Mouse (Mus musculus): Measurements from ENCODE around the gene Asb2. TPM values are rescaled to one million over a fixed set of nuclear protein-coding genes. Genes with fewer than 3 reads are reported as not detected.

The Asb2 gene
- 164 and 183 TPM in 2 replicates for polyA plus RNA-seq (2015; fragmentation: Nextera tagmentation; extraction: Ambion mirVana)

GRCm38 (mm10) chr12:103355746-103356414 is at the start of gene Asb2:
Asb2 (minus strand) TSS chr12:103356001.
- peak within 1 kb of the TSS; percentile 39 for H3K4me3 ChIP-seq
- peak within 1 kb of the TSS; percentile 60 for H3K4me2 ChIP-seq
- WGBS, result 38% methylated on average over 14 of the region's 14 CpGs
- H3K27ac ChIP-seq (replicated peaks), result peak within 1 kb of the TSS; percentile 92
- H3K27me3 ChIP-seq (replicated peaks), result no peaks in the 10 kb centered on the region
- H3K9ac ChIP-seq, result peak within 1 kb of the TSS; percentile 77
- H3K9me3 ChIP-seq, result 0 out of 2 replicates have a peak, but pooled peaks cover 4% of the 10 kb centered on the region
- no peak for ATAC-seq (ENCODE audit: extremely low read depth, insufficient number of reproducible peaks, low FRiP score, low TSS enrichment)
- peaks cover 10% of the 10 kb centered on the region for H3K36me3 ChIP-seq
- H3K4me1 ChIP-seq, result peaks cover 60% of the 10 kb centered on the region

GRCm38 (mm10) chr12:103404131-103404530 is 48.3 kb upstream of the Asb2 start:
- Histone ChIP-seq H3K4me2 (no peak overlapping the region), H3K9me3 (no peaks in the 10 kb centered on the region), H3K4me3 (no peak overlapping the region), H3K27ac (replicated peaks) (no peak overlapping the region), H3K36me3 (peaks cover 88% of the 10 kb centered on the region), H3K9ac (no peak overlapping the region), H3K27me3 (replicated peaks) (no peaks in the 10 kb centered on the region), H3K4me1 (no peaks in the 10 kb centered on the region)
- 82% methylated on average over 18 of the region's 18 CpGs for WGBS
- ATAC-seq (ENCODE audit: extremely low read depth, insufficient number of reproducible peaks, low FRiP score, low TSS enrichment), result no peak

- 58% methylated on average over 7 of the region's 7 CpGs for WGBS
- peaks cover 14% of the 10 kb centered on the region for H3K36me3 ChIP-seq
- no peak for ATAC-seq (ENCODE audit: extremely low read depth, insufficient number of reproducible peaks, low FRiP score, low TSS enrichment)
- no peak overlapping the region for H3K4me3 ChIP-seq
- H3K27ac ChIP-seq (replicated peaks), result no peak overlapping the region
- no peaks in the 10 kb centered on the region for H3K9me3 ChIP-seq
- no peak overlapping the region for H3K4me2 ChIP-seq
- H3K4me1 ChIP-seq, result peaks cover 52% of the 10 kb centered on the region
- no peak overlapping the region; the same call in 1 of the 2 replicates for H3K9ac ChIP-seq
- H3K27me3 ChIP-seq (replicated peaks), result no peaks in the 10 kb centered on the region
These were observed 41.0 kb upstream of the Asb2 start for GRCm38 (mm10) chr12:103396751-103397150.

- no peak overlapping the region for H3K4me2 ChIP-seq
- ATAC-seq (ENCODE audit: extremely low read depth, insufficient number of reproducible peaks, low FRiP score, low TSS enrichment), result no peak
- no peak overlapping the region for H3K27ac ChIP-seq (replicated peaks)
- peaks cover 63% of the 10 kb centered on the region for H3K4me1 ChIP-seq
- peak overlapping the region; percentile 29; the same call in 1 of the 2 replicates for H3K9ac ChIP-seq
- H3K9me3 ChIP-seq, result no peaks in the 10 kb centered on the region
- H3K27me3 ChIP-seq (replicated peaks), result no peaks in the 10 kb centered on the region
- peaks cover 5% of the 10 kb centered on the region for H3K36me3 ChIP-seq
- no peak overlapping the region for H3K4me3 ChIP-seq
- 67% methylated on average over 12 of the region's 12 CpGs for WGBS
These were observed 39.9 kb upstream of the Asb2 start for GRCm38 (mm10) chr12:103395486-103396275.

- Histone ChIP-seq H3K9me3 (no peaks in the 10 kb centered on the region), H3K9ac (peak overlapping the region; percentile 56), H3K27ac (replicated peaks) (peak overlapping the region; percentile 34), H3K4me3 (no peak overlapping the region), H3K36me3 (no peaks in the 10 kb centered on the region), H3K4me2 (peak overlapping the region; percentile 31), H3K27me3 (replicated peaks) (no peaks in the 10 kb centered on the region), H3K4me1 (peaks cover 81% of the 10 kb centered on the region)
- no peak for ATAC-seq (ENCODE audit: extremely low read depth, insufficient number of reproducible peaks, low FRiP score, low TSS enrichment)
- 37% methylated on average over 6 of the region's 6 CpGs for WGBS
These were observed 37.7 kb upstream of the Asb2 start for GRCm38 (mm10) chr12:103393528-103393927.

GRCm38 (mm10) chr12:103391098-103391497 is 35.3 kb upstream of the Asb2 start:
- H3K4me1 ChIP-seq, result peaks cover 61% of the 10 kb centered on the region
- H3K36me3 ChIP-seq, result no peaks in the 10 kb centered on the region
- 51% methylated on average over 7 of the region's 7 CpGs for WGBS
- peak overlapping the region; percentile 73 for H3K4me3 ChIP-seq
- ATAC-seq (ENCODE audit: extremely low read depth, insufficient number of reproducible peaks, low FRiP score, low TSS enrichment), result no peak
- no peaks in the 10 kb centered on the region for H3K9me3 ChIP-seq
- peak overlapping the region; percentile 73 for H3K27ac ChIP-seq (replicated peaks)
- H3K4me2 ChIP-seq, result peak overlapping the region; percentile 82
- peak overlapping the region; percentile 64 for H3K9ac ChIP-seq
- no peaks in the 10 kb centered on the region for H3K27me3 ChIP-seq (replicated peaks)

- ATAC-seq (ENCODE audit: extremely low read depth, insufficient number of reproducible peaks, low FRiP score, low TSS enrichment), result no peak
- no peaks in the 10 kb centered on the region for H3K36me3 ChIP-seq
- WGBS, result 66% methylated on average over 4 of the region's 4 CpGs
- H3K9ac ChIP-seq, result peak overlapping the region; percentile 64
- H3K4me3 ChIP-seq, result peak overlapping the region; percentile 73
- H3K27me3 ChIP-seq (replicated peaks), result no peaks in the 10 kb centered on the region
- H3K4me2 ChIP-seq, result peak overlapping the region; percentile 82
- H3K4me1 ChIP-seq, result peaks cover 53% of the 10 kb centered on the region
- H3K27ac ChIP-seq (replicated peaks), result 0 out of 2 replicates have a peak overlapping the region, but pooled peaks have one; percentile 73
- H3K9me3 ChIP-seq, result no peaks in the 10 kb centered on the region
These were observed 34.2 kb upstream of the Asb2 start for GRCm38 (mm10) chr12:103389982-103390381.

- H3K4me2 ChIP-seq, result peak overlapping the region; percentile 82
- ATAC-seq (ENCODE audit: extremely low read depth, insufficient number of reproducible peaks, low FRiP score, low TSS enrichment), result no peak
- peak overlapping the region; percentile 73 for H3K4me3 ChIP-seq
- peaks cover 53% of the 10 kb centered on the region for H3K4me1 ChIP-seq
- H3K36me3 ChIP-seq, result no peaks in the 10 kb centered on the region
- H3K9me3 ChIP-seq, result no peaks in the 10 kb centered on the region
- peak overlapping the region; percentile 66 for H3K27ac ChIP-seq (replicated peaks)
- WGBS, result 54% methylated on average over 2 of the region's 2 CpGs
- H3K9ac ChIP-seq, result peak overlapping the region; percentile 90
- H3K27me3 ChIP-seq (replicated peaks), result no peaks in the 10 kb centered on the region
These were observed 33.5 kb upstream of the Asb2 start for GRCm38 (mm10) chr12:103389348-103389727.

GRCm38 (mm10) chr12:103388505-103389347 is 32.9 kb upstream of the Asb2 start, which contains the start of gene Otub2:
Otub2 (plus strand) TSS chr12:103388682.
- no peaks in the 10 kb centered on the region for H3K9me3 ChIP-seq
- H3K36me3 ChIP-seq, result no peaks in the 10 kb centered on the region
- peaks cover 48% of the 10 kb centered on the region for H3K4me1 ChIP-seq
- H3K9ac ChIP-seq, result peak within 1 kb of the TSS; percentile 90
- peak within 1 kb of the TSS; percentile 66 for H3K27ac ChIP-seq (replicated peaks)
- peak; percentile 93 for ATAC-seq (ENCODE audit: extremely low read depth, insufficient number of reproducible peaks, low FRiP score, low TSS enrichment)
- H3K4me2 ChIP-seq, result peak within 1 kb of the TSS; percentile 82
- no peaks in the 10 kb centered on the region for H3K27me3 ChIP-seq (replicated peaks)
- under 1% methylated on average over 58 of the region's 58 CpGs for WGBS
- H3K4me3 ChIP-seq, result peak within 1 kb of the TSS; percentile 73

- 72% methylated on average over 4 of the region's 4 CpGs for WGBS
- no peaks in the 10 kb centered on the region for H3K36me3 ChIP-seq
- no peak for ATAC-seq (ENCODE audit: extremely low read depth, insufficient number of reproducible peaks, low FRiP score, low TSS enrichment)
These were observed 24.4 kb upstream of the Asb2 start for GRCm38 (mm10) chr12:103380226-103380625.

GRCm38 (mm10) chr12:103376774-103377173 is 21.0 kb upstream of the Asb2 start:
- WGBS, result 42% methylated on average over 4 of the region's 4 CpGs
- no peak for ATAC-seq (ENCODE audit: extremely low read depth, insufficient number of reproducible peaks, low FRiP score, low TSS enrichment)
- Histone ChIP-seq H3K36me3 (no peaks in the 10 kb centered on the region), H3K4me1 (peaks cover 19% of the 10 kb centered on the region), H3K27me3 (replicated peaks) (no peaks in the 10 kb centered on the region), H3K27ac (replicated peaks) (no peak overlapping the region), H3K9me3 (no peaks in the 10 kb centered on the region), H3K4me2 (no peak overlapping the region), H3K4me3 (no peak overlapping the region), H3K9ac (no peak overlapping the region)

More at GRCm38 (mm10) chr12:103380226-103380625, 24.4 kb upstream of the Asb2 start:
- no peak overlapping the region for H3K9ac ChIP-seq
- peaks cover 13% of the 10 kb centered on the region for H3K4me1 ChIP-seq
- H3K4me3 ChIP-seq, result no peak overlapping the region
- H3K4me2 ChIP-seq, result no peak overlapping the region
- no peak overlapping the region for H3K27ac ChIP-seq (replicated peaks)
- no peaks in the 10 kb centered on the region for H3K9me3 ChIP-seq
- H3K27me3 ChIP-seq (replicated peaks), result no peaks in the 10 kb centered on the region
